13 mouse cellular contexts compared by ENCODE assay signal in the genomic region with DNA sequence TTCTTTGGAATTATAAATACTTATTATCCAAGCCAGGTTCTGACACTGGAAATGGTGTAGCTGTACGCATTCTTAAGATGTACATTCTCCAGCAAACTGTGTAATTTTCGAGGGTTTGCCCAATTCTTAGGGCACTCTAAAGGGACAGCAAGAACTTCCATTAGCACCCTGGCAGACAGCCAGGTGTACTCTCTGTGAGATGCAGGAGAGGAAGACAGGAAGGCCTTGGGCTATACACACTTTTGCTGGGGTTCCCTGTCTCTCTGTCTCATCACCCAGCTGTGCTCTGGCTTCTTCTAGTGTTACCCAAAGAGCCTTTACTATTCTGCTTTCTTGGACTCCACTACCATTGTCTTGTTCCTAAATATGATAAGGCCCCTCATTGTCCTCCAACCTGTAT. TPM values are rescaled to one million over a fixed set of nuclear protein-coding genes. Genes with fewer than 3 reads are reported as not detected.
A peak's percentile ranks its signal among the peaks of the same experiment; 100 is the strongest.
DNase-seq lines count a peak whose midpoint lies in the region; ATAC-seq and TF ChIP-seq lines count a peak whose summit lies in the region.
"Had no signal": no experiment of that assay in that cellular context is flagged by ENCODE, and none has a peak within 500 bp of the region (broad histone marks: within the 10 kb centered on the region; RNA-seq: fewer than 3 reads in every experiment).

No protein-coding gene starts in this region.

- H3K36me3 ChIP-seq in intestine, embryonic 14.5 days (ENCODE audit: control insufficient read depth, insufficient read depth, low read length), result no peaks in the 10 kb centered on the region
- no peaks in the 10 kb centered on the region for H3K36me3 ChIP-seq in intestine, postnatal 0 days (ENCODE audit: control insufficient read depth, insufficient read depth)
- H3K36me3 ChIP-seq in stomach, embryonic 14.5 days (ENCODE audit: control insufficient read depth, insufficient read depth, low read length), result no peaks in the 10 kb centered on the region
- H3K36me3 ChIP-seq: midbrain, embryonic 13.5 days; neural tube, embryonic 13.5 days had no signal

- peak overlapping the region; percentile 60; the same call in 1 of the 2 replicates for H3K27ac ChIP-seq in intestine, embryonic 14.5 days (ENCODE audit: low read depth)
- no peak overlapping the region for H3K27ac ChIP-seq in intestine, postnatal 0 days (ENCODE audit: low read depth, low read length)
- H3K27ac ChIP-seq in stomach, embryonic 14.5 days (ENCODE audit: low read length), result peak overlapping the region; percentile 83
- H3K27ac ChIP-seq: liver, embryonic 14.5 days; midbrain, embryonic 13.5 days; neural tube, embryonic 13.5 days had no signal

- ATAC-seq in intestine, embryonic 14.5 days (replicated peaks; ENCODE audit: low FRiP score, low TSS enrichment, low read depth), result no peak
- ATAC-seq in intestine, postnatal 0 days, result no peak
- no peak for ATAC-seq in stomach, embryonic 14.5 days (ENCODE audit: insufficient number of reproducible peaks, insufficient read depth, low FRiP score, low read depth)
- ATAC-seq: midbrain, embryonic 13.5 days had no signal

- no peak overlapping the region for H3K9ac ChIP-seq in intestine, embryonic 14.5 days (ENCODE audit: low read length)
- H3K9ac ChIP-seq in intestine, postnatal 0 days (ENCODE audit: low read depth, low read length), result no peak overlapping the region
- H3K9ac ChIP-seq in stomach, embryonic 14.5 days (replicated peaks; ENCODE audit: low read depth, low read length), result no peak overlapping the region
- H3K9ac ChIP-seq: liver, embryonic 14.5 days; midbrain, embryonic 13.5 days; neural tube, embryonic 13.5 days had no signal

- H3K9me3 ChIP-seq in intestine, embryonic 14.5 days (ENCODE audit: control insufficient read depth, low read length), result no peaks in the 10 kb centered on the region
- H3K9me3 ChIP-seq in intestine, postnatal 0 days (ENCODE audit: control insufficient read depth), result no peaks in the 10 kb centered on the region
- H3K9me3 ChIP-seq in stomach, embryonic 14.5 days (ENCODE audit: control insufficient read depth, low read depth, low read length), result no peaks in the 10 kb centered on the region
- H3K9me3 ChIP-seq: midbrain, embryonic 13.5 days; neural tube, embryonic 13.5 days had no signal

- H3K4me1 ChIP-seq in intestine, embryonic 14.5 days (replicated peaks; ENCODE audit: control insufficient read depth, insufficient read depth, low read length), result peaks cover 11% of the 10 kb centered on the region; the same call in 1 of the 2 replicates
- H3K4me1 ChIP-seq in intestine, postnatal 0 days (replicated peaks; ENCODE audit: control insufficient read depth, insufficient read depth, low read length), result no peaks in the 10 kb centered on the region
- peaks cover 12% of the 10 kb centered on the region for H3K4me1 ChIP-seq in stomach, embryonic 14.5 days (ENCODE audit: control insufficient read depth, insufficient read depth, low read length)

- 65% methylated on average over 2 of the region's 2 CpGs for WGBS in intestine, embryonic 14.5 days
- 71% methylated on average over 2 of the region's 2 CpGs for whole genome bisulfite sequencing in intestine, postnatal 0 days
- WGBS in stomach, embryonic 14.5 days, result 50% methylated on average over 2 of the region's 2 CpGs

- DNase-seq in intestine, embryonic 14.5 days (ENCODE audit: low spot score), result no peak
- peak; percentile 32 for DNase-seq in 3T3-L1 (ENCODE audit: low read depth, low spot score)
- peak; percentile 46 for DNase-seq in 416B (ENCODE audit: low read depth)
- no peak for DNase-seq in right cerebral cortex, postnatal 4 days
- no peak for DNase-seq in kidney, adult 9 months
- DNase-seq: cerebellum, adult 11 months; gastrocnemius, postnatal 36 days; right cerebral cortex, adult 18-20 months had no signal

- no peak for TF ChIP-seq CTCF in intestine, postnatal 0 days (IDR thresholded peaks at IDR 0.05; ENCODE audit: low read depth)

- no peak overlapping the region for H3K4me2 ChIP-seq in intestine, embryonic 14.5 days (ENCODE audit: low read length)
- H3K4me2 ChIP-seq in intestine, postnatal 0 days (replicated peaks; ENCODE audit: low read depth), result no peak overlapping the region
- no peak overlapping the region for H3K4me2 ChIP-seq in stomach, embryonic 14.5 days (replicated peaks; ENCODE audit: low read depth, low read length)
- H3K4me2 ChIP-seq: midbrain, embryonic 13.5 days; neural tube, embryonic 13.5 days had no signal

- no peak overlapping the region for H3K4me3 ChIP-seq in intestine, embryonic 14.5 days (ENCODE audit: low read depth, low read length)
- no peak overlapping the region for H3K4me3 ChIP-seq in intestine, postnatal 0 days (ENCODE audit: low read depth, low read length)
- H3K4me3 ChIP-seq in stomach, embryonic 14.5 days (ENCODE audit: low read depth, low read length), result no peak overlapping the region
- H3K4me3 ChIP-seq: midbrain, embryonic 13.5 days; neural tube, embryonic 13.5 days had no signal

- no peaks in the 10 kb centered on the region for H3K27me3 ChIP-seq in intestine, embryonic 14.5 days (replicated peaks; ENCODE audit: control insufficient read depth, insufficient read depth, low read length)
- H3K27me3 ChIP-seq in intestine, postnatal 0 days (replicated peaks; ENCODE audit: control insufficient read depth, insufficient read depth, low read length), result no peaks in the 10 kb centered on the region
- no peaks in the 10 kb centered on the region for H3K27me3 ChIP-seq in stomach, embryonic 14.5 days (ENCODE audit: control insufficient read depth, insufficient read depth, low read length)
- H3K27me3 ChIP-seq: midbrain, embryonic 13.5 days; neural tube, embryonic 13.5 days had no signal

RNA-seq across cellular contexts. Expression of gene Atp10a, which starts 36.7 kb away (rescaled TPM):
- 3.2 and 3.5 TPM in 2 replicates for polyA plus RNA-seq in intestine, embryonic 14.5 days (2014; fragmentation: Nextera tagmentation; extraction: Ambion mirVana)
- polyA plus RNA-seq in intestine, postnatal 0 days (2015; fragmentation: Nextera tagmentation; extraction: Ambion mirVana), result 1.0 and 1.2 TPM in 2 replicates
- polyA plus RNA-seq in stomach, embryonic 14.5 days (2014; fragmentation: Nextera tagmentation; extraction: Ambion mirVana), result 4.3 and 4.4 TPM in 2 replicates

Comparison
In these comparisons a context has a peak if more than half of its experiments do, and no peak if none do; other contexts are left out.
1. DNase-seq: peak in 3T3-L1 (single experiment) and 416B (single experiment); none in intestine, embryonic 14.5 days (single experiment), right cerebral cortex, postnatal 4 days (single experiment) and kidney, adult 9 months (single experiment).